Mouse (Mus musculus) heart, adult 2 months (tissue): ENCODE measurements around the gene Map4k2.

Experiments used
- CTCF ChIP-seq: fragments of 200-600 bp; IDR thresholded peaks from 2 replicates; pipeline ENCODE4 v1.8.1; 2022; ENCODE audit warnings: antibody characterized with exemption, mild to moderate bottlenecking, moderate library complexity
- EP300 ChIP-seq: fragments of 200-500 bp; IDR thresholded peaks from 2 replicates; pipeline ENCODE4 v1.6.1; 2011; ENCODE audit warnings: low read depth, low read length, control low read depth; ENCODE audit not compliant: insufficient read depth
- POLR2A ChIP-seq: fragments of 200-500 bp; IDR thresholded peaks from 2 replicates; pipeline ENCODE4 v1.6.1; 2011; ENCODE audit warnings: mild to moderate bottlenecking, low read depth, low read length, control low read depth; ENCODE audit not compliant: insufficient read depth

- TF ChIP-seq CTCF (no peak), POLR2A (no peak; the same call in 1 of the 2 replicates), EP300 (no peak)
These were observed 22.1 kb downstream of the Map4k2 start for GRCm38 (mm10) chr19:6363091-6363410.
